Mouse (Mus musculus) adipocyte (in vitro differentiated cells): Measurements from ENCODE around the gene Pacsin1.

Experiments
- DNase-seq: peaks from one replicate; pipeline ENCODE4 v3.0.0-alpha.2; 2016; ENCODE audit warnings: low spot score

The Pacsin1 gene

DNA sequence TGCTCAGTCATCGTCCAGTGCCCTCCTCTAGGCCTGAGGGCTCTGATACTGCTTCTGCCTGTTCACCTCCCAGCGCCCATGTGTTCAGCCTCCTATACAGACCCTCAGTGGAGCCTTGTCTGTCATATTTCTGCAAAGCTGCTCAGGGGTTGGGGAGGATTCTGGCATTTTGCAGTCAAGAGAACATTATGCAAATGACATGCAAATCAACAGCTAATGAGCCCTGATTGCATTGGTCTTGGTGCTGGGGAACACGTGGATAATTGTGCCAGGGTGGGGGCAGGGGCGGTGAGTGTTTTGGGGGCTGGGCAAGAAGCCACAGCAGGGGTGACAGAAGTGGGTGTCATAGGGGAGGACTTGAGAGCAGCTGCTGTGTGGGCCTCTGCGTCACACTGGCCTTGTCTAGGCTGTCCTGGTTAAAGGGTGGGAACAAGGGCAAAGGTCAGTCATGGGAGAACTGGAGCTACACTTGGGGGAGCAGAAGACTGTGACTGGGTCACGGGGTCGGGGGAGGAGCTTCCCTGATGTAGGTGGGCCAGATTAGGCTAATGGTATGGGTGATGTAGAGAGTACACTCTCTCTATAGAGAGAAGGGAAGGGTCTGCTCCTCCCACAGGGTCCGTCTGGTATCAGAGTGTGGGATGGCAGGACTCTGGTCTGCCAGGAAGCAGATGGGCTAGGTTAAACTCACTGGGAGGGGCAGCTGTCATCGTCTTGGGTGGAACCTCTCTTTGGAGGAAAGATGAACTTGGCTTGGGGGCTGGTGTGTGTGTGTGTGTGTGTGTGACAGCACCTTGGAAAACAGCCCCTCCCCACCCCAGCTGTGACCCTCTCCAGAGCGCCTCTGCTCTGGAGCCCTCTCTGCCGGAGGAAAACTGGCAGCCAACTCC is 23.9 kb downstream of the Pacsin1 start:
- no peak for DNase-seq

GRCm38 (mm10) chr17:27684886-27685549 is 29.7 kb downstream of the Pacsin1 start:
- DNase-seq, result no peak

GRCm38 (mm10) chr17:27685550-27685913 is 30.2 kb downstream of the Pacsin1 start:
- DNase-seq, result no peak

DNA sequence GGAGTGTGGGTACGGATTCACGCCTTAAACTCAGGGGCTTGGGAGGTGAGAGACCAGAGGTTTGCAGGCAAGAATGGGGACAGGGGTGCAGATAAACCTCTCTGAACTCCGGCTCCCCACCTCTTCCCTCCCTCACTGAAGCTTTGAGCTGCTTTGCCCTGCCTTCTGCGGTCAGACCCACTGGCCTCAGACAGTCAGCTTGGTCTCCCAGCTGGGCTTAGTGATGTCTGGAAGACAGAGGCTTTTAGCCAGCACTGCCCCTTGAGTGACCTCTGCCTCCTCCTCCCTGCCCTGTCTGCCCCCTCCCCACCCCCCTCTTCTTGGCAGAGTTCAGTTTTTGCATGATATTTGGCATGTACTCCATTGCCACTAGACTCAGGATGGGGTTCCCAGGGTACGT is 31.1 kb downstream of the Pacsin1 start:
- DNase-seq, result no peak

GRCm38 (mm10) chr17:27690993-27691693 is 35.8 kb downstream of the Pacsin1 start:
- no peak for DNase-seq

DNA sequence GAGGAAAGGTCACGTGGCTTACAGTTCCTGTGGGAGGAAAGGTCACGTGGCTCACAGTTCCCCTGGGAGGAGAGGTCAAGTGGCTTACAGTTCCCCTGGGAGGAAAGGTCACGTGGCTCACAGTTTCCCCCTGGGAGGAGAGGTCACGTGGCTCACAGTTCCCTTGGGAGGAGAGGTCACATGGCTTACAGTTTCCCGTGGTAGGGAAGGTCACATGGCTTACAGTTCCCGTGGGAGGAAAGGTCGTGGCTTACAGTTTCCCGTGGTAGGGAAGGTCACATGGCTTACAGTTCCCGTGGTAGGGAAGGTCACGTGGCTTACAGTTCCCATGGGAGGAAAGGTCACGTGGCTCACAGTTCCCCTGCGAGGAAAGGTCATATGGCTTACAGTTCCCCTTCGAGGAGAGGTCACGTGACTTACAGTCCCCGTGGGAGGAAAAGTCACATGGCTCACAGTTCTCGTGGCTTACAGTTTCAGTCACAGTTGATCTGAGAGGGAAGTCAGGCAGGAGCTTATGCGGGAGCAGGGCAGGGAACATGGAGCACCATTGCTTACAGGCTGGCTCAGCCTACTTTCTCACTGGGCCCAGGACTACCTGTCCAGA is 44.4 kb downstream of the Pacsin1 start:
- no peak for DNase-seq

- DNase-seq, result no peak
Measured at GRCm38 (mm10) chr17:27700812-27701211, 45.5 kb downstream of the Pacsin1 start.

DNA sequence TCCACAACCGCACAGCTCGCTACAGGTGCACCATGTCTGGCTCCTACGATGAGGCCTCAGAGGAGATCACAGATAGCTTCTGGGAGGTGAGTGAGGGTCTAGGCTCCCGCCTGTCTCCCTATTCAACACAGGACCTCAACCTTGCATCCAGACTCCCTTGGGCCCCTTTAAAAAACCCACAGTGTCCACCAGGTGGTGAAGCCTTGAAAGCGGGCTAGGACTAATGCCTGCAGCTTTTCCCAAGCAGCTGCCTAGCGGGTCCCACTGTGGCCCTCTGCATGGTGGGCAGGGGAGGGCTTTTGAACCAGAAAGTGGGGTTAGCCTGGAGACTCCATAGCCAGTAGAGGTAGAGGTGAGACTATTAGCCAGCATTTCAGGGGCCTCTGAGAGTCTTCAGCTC is 46.5 kb downstream of the Pacsin1 start:
- no peak for DNase-seq

DNA sequence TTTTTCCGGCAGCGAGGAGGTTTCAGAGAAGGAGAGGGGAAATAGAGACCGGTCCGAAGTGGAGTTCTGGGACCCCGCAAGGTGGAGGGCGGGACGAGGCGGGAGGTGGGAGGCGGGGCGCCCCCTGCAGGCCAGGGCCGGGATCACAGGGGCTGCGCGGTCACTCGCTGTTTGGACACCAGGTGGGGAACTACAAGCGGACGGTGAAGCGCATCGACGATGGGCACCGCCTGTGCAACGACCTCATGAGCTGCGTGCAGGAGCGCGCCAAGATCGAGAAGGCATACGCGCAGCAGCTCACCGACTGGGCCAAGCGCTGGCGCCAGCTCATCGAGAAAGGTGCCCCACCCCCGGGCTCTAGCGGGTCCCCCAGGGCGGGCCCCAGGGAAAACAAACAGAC is 47.2 kb downstream of the Pacsin1 start:
- no peak for DNase-seq

GRCm38 (mm10) chr17:27703961-27704621 is 48.8 kb downstream of the Pacsin1 start:
- peak; percentile 29 for DNase-seq

DNA sequence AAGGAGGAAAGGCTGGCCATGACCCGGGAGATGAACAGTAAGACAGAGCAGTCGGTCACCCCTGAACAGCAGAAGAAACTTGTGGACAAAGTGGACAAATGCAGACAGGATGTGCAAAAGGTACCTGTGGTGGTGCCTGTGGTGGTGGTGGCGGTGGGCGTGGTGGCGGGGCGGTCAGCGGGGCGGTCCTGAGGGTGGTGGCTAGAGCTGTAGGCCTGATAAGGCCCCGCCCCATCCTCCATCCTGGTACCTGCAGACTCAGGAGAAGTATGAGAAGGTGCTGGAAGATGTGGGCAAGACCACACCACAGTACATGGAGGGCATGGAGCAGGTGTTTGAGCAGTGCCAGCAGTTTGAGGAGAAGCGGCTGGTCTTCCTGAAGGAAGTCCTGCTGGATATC is 50.4 kb downstream of the Pacsin1 start:
- DNase-seq, result no peak

GRCm38 (mm10) chr17:27707954-27708661 is 52.8 kb downstream of the Pacsin1 start:
- DNase-seq, result no peak

DNA sequence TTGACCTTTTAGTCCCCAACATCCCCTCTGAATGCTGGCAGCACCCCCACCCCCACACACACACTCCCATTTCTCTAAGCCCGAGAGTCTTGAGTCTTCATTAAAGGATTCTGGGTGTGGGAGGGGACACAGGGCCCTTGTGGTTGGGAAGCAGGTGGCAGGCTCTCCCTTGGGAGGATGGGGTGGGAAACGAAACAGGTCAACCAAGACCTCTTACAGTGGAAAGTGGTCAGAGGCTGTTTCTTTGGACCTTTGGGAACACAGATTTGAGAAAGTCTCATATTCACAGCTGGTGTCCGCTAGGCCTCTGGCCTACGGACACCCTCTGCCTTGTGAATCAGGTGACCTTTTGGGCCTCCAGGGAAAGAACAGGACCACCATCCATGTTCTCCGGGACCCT is 54.3 kb downstream of the Pacsin1 start:
- no peak for DNase-seq

DNA sequence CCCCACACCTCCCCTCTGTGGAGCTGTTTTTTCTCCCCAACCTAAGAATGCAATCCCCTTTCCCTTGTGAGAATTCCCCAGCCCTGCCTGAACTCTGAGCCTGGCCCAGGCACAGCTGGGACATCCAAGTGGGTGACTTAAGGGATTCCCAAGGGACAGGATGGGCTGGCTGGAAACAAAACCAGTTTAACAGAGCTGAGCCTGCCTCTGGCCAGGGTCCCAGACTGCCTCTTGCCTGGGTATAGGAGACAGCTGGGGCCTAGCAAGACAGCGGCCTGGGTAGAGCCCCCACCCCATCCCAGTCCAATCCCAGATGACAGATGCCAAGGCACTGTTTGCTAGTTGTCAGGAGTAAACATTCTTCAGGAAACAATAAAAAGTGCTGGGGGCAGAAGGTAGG is 57.5 kb downstream of the Pacsin1 start:
- peak; percentile 77 for DNase-seq

DNA sequence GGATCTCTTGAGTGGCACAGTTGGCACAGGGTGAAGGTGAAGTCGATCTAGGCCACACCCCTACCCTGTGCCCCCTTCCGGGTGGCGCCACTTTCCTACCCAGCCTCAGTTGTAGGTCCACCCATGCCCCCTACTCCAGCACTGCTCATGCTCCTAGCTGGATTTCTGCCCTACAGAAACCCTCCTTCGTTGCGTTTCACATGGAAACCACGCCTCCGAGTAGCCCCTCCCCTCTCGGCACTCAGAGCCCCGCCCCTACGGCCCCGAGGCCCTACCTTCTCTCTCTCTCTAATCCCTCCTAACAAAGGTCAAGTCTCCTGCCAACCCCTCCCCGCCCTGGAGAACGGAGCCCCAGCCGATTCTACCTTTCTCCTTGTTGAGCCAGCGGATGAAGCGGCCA is 61.5 kb downstream of the Pacsin1 start:
- no peak for DNase-seq

DNA sequence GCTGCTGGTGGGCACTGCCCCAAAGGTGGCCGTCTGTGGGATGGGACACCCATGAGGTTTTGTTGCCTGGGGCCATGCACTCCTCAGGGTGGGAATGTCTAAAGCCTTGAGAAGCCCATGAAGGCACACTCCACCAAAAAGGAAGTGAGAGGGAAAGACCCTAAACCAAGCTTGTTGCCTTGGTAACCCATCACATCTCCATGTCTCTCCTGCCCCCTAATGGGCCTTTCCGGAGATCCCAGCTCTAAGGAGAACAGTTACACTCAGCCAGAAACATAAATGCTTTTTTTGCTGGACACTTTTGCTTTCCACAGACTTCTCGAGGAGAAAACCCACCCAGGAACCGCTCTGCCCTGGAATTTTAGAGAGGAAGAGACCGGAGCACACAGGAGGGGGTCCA is 62.9 kb downstream of the Pacsin1 start:
- no peak for DNase-seq

DNA sequence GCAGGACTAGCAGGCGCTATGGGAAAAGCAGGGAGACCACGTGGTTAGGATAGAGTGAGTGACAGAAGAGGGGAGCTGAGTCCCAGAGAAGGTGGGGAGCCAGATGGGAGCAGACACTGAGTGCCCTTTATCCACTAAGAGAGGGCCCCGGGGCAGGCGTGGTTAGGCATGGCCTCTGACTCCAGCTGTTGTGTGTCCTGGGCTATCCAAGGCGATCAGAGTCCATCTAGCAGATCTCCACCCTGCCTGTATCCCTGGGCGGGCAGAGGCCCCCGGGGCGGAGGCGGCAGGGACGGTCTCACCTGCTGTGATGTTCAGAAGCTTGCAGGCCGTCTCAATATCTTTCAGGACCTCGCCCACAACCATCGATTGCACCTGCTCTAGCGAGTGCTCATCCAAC is 64.4 kb downstream of the Pacsin1 start:
- no peak for DNase-seq

GRCm38 (mm10) chr17:27720326-27720725 is 65.0 kb downstream of the Pacsin1 start:
- DNase-seq, result no peak

GRCm38 (mm10) chr17:27721125-27721664 is 65.9 kb downstream of the Pacsin1 start:
- peak; percentile 87 for DNase-seq

- DNase-seq, result no peak
Measured at GRCm38 (mm10) chr17:27724327-27724726, 69.0 kb downstream of the Pacsin1 start.

GRCm38 (mm10) chr17:27725011-27725410 is 69.7 kb downstream of the Pacsin1 start:
- no peak for DNase-seq
